Mouse (Mus musculus): ENCODE measurements around the gene Uncx.

Gene Uncx

DNA sequence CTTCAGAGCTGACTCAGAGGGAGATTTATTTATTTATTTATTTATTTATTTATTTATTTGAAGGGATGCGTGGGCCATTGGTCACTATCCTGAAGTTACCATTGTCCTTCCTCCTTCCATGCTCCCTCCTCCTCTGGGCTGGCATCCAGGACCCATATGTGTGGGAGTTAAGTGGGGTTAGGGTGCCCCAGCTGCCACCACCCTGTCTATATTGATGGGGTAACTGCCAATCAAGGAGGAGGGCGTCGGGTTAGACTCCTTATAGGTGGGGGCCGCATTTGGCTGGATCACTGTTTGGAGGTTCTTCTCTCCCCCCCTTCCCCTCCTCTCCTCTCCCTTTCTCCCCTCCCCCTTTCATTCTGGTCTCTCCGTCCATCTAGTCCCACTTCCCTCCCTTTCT, 738 bp upstream of the Uncx start:
- DNase-seq (ENCODE audit: low read depth): no peak

GRCm38 (mm10) chr5:139543650-139544270, 466 bp downstream of the Uncx start:
- no peak for DNase-seq (ENCODE audit: low read depth)

- DNase-seq (ENCODE audit: low read depth): no peak
Measured at GRCm38 (mm10) chr5:139544271-139545135, 1.2 kb downstream of the Uncx start.

DNA sequence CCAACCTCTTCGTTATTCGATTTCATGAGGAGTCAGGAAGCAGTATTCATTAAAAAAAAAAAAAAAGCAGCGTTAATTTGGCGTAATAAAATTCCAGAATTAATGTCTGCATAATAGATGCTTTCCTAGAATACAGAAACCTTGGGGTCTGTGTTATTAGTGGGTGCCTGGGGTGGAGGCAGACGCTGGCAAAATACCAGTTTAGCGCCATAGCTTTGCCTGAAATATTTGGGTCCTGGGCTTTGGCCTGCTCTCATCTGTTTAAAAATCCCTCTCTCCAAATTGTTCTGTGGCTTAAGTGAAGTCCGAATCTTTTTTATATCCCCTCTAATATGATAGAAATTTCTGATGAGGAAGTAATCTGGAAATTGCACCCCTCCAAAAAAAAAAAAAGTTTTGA, 1.9 kb downstream of the Uncx start:
- no peak for DNase-seq (ENCODE audit: low read depth)

GRCm38 (mm10) chr5:139545673-139546335, 2.5 kb downstream of the Uncx start:
- DNase-seq (ENCODE audit: low read depth): no peak

GRCm38 (mm10) chr5:139546336-139546770, 3.1 kb downstream of the Uncx start:
- DNase-seq (ENCODE audit: low read depth): no peak

GRCm38 (mm10) chr5:139546771-139547420, 3.6 kb downstream of the Uncx start:
- no peak for DNase-seq (ENCODE audit: low read depth)

DNA sequence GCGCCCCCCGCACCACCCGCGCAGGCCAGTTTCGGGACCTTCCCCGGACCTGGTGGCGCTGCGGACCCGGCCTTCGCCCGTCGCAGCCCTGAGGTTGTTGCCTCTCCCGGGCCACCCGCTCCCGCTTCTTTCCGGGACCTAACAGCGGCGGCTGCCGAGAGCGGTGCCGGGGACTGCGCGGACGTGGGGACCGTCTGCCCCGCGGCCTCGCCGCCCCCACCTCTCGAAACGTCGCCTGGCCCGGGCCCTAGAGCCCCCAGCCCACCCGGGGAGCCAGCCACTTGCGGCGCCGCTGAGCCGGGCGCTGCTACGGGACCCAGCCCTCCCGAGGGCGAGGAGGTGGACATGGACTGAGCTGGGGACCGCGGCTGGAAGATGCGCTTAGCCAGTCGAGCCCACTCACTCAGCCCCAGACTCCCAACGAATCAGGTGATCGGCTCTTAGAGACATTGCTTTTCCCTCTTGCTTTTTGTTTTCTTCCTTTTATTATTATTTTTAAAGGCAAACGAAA, 4.2 kb downstream of the Uncx start:
- no peak for DNase-seq (ENCODE audit: low read depth)

- no peak for DNase-seq (ENCODE audit: low read depth)
Measured at GRCm38 (mm10) chr5:139553446-139554273, 10.4 kb downstream of the Uncx start.

- DNase-seq (ENCODE audit: low read depth): no peak
Measured at GRCm38 (mm10) chr5:139554478-139555335, 11.4 kb downstream of the Uncx start.

DNA sequence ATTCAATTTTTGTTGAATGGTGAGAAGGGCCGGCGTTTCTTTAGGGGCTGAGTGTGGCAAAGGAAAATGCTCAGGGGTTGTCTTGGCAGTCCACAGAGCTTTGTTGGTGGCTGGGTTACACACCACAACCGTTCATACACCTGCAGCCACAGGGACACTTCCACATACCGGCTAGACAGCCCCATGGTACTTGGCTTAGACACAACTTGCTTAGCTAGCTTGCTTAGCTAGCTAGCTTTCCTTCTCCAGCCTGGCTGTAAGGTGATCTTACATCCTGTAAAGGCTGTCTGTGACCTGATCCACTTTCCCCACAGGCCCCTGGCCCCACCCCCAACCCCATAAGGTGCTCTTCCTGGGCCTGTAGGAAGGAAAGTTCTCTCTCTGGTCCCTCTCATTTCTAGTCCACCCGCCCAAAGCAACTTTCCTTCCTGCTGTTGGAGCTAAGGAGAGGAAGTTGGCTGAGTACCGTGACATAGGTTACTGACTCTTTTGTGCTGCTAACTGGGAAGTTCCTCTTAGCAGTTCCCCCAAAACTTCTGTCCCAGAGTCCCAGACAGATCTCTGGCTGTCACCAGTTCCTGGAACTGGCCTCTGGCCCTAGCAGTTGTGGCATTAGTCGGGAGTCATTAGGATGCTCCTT, 12.3 kb downstream of the Uncx start:
- DNase-seq (ENCODE audit: low read depth): no peak

DNA sequence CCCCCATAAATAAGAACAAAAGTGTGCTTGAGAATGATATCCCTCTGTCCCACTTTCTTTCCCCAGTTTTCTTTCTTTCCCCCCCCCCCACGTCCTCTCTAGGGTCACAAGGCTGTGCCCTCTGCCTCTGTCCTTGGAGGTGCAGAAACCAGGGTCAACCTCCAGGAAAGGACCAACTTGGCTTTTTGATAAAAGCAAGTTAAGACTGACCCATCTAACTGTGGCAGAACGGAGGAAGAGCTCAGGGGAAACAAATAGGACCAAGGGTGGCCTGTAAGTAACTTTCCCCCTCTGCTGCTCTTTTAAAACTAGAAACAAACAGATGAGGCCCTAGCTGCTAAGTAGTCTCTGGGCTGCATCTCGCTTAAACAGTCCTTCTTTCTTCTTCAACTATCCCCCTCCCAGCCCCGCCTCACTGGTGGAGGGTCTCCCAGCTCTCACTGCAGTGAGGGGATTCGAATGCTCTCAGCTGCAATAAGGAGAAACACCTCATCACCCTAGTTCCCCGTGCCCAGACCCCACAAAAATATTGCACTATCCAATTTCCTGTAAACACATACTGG, 12.9 kb downstream of the Uncx start:
- no peak for DNase-seq (ENCODE audit: low read depth)

GRCm38 (mm10) chr5:139557079-139557478, 13.8 kb downstream of the Uncx start:
- DNase-seq (ENCODE audit: low read depth): no peak

DNA sequence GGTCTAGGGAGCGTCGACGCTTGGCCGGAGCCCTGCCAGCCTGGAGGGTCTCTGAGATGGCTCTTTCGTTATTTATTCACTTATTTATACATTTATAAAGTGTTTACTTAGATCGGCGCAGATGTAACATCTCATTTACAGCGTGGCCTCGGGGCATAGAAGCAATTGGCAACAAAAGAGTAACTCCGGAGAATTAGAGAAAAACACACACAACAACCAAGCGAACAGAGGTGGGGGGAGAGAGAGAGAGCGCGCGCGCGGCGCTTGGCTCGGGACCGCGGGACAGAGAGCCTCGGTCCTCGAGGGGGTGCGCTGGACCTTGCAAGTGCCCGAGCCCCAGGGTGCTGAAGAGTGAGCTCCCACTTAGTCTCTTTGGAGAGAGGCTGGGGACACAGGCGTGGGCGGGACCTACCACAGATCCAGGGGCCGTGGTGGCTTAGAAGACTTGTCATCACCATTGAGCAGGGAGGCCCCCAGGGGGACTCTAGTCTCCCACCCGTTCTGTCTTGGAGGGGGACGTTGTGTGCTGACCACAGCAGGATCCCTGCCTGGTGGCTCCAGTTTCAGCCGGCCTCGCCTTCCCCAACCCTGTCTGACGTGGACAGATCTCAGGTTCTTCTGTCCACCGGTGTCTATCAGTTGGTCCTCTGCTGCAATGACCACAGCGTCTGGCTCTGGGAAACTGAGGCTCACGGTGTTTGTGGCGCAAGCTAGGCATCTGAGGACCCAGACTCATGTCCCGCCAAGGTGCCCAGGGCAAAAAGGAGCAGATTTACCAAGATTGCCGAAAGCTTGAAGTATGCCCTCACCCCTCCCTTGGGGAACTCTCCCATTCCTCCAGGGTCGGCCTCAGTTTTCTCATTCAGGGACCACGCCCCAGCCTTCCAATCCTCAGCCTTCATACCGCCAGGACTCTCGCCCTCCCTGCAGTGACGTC, 14.5 kb downstream of the Uncx start:
- no peak for DNase-seq (ENCODE audit: low read depth)

- DNase-seq (ENCODE audit: low read depth): no peak
Measured at GRCm38 (mm10) chr5:139558468-139558804, 15.1 kb downstream of the Uncx start.

DNA sequence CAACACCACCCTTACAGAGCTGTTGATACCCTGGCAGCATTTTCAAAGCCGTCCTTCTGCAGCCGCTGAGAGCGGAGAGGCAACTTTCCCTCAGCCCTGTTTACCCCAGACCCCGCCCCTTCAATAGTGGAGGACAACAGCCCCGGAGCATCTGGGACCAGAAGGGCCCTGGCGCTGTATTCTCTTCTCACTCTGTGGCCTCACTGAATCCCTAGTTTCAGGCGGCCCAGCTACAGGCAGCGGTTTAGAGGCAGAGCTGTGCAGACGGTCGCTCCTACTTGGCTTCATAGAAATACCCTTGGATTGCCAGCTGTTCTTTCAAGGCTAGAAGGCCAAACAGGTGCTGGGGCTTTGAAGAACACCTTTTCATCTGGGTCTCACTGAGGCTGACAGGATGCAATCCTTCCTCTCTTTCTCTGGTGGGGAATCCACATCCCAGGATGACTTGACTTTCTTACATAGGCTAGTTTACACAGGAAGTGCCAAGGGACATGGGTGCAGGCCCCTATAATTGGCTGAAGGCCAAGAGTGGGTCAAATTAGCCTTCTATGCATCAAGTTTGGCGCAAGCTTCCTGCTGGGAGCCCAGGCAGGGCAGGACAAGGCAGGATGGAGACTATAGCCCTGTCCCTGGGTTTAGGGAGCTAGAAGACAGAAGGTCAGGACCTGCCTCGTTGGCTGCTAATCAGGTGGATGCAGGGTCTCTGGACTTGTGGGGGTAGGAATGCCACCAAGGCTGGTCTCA, 15.8 kb downstream of the Uncx start:
- no peak for DNase-seq (ENCODE audit: low read depth)

DNA sequence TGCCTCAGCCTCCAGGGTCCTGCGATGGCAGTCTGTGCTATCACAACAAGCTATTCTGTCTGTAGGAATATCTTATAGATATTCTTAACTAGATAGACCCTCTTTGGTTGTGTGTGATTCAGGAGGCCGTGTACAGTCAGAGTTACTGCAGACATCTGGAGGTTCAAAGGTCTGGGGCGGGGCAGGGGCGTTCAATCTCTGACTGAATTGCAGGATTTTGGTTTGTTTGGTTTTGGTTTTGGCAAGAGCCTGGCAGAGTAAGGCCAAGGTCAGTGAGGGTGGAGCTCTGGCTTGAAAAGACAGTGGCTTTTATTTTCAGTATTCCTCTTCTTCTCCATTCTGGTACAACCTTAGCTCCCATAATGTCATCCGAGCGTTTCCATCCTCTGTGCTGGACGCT, 16.5 kb downstream of the Uncx start:
- DNase-seq (ENCODE audit: low read depth): no peak
